Mouse (Mus musculus) embryonic facial prominence, embryonic 11.5 days (tissue): ENCODE measurements at regions not wholly inside any gene's neighbourhood (a gene's known extent, or its start where the extent isn't known, plus 50 kb on each side); places are given as distances from the start of the nearest gene placed in this dataset.

Experiments used
- ATAC-seq: fragments of 200-750 bp; cut with Nextera tagmentation; replicated peaks from 2 replicates; pipeline ENCODE4 v1.8.0; 2017; ENCODE audit warnings: low read depth; ENCODE audit not compliant: insufficient number of reproducible peaks, low FRiP score, low TSS enrichment
- DNase-seq: peaks from one replicate; pipeline ENCODE4 v3.0.0-alpha.2; 2015; ENCODE audit warnings: low spot score
- H3K27ac ChIP-seq: fragments of 300-500 bp; sonication (generic); replicated peaks from 2 replicates; pipeline ENCODE4 v1.5.1; 2014; ENCODE audit warnings: mild to moderate bottlenecking, low read depth, low read length, control low read depth
- H3K27me3 ChIP-seq: fragments of 300-500 bp; sonication (generic); 2 replicates; pipeline ENCODE4 v1.6.1; 2014; ENCODE audit warnings: mild to moderate bottlenecking, low read length, moderate library complexity, mixed read lengths; ENCODE audit not compliant: control insufficient read depth, insufficient read depth
- H3K36me3 ChIP-seq: fragments of 300-500 bp; sonication (generic); replicated peaks from 2 replicates; pipeline ENCODE4 v1.6.1; 2014; ENCODE audit warnings: low read depth, mild to moderate bottlenecking, low read length, moderate library complexity, mixed read lengths; ENCODE audit not compliant: control insufficient read depth, insufficient read depth
- H3K4me1 ChIP-seq: fragments of 300-500 bp; sonication (generic); 2 replicates; pipeline ENCODE4 v1.6.1; 2014; ENCODE audit warnings: low read length, mixed read lengths; ENCODE audit not compliant: control insufficient read depth, insufficient read depth
- H3K4me2 ChIP-seq: fragments of 300-500 bp; sonication (generic); 2 replicates; pipeline ENCODE4 v1.6.1; 2014; ENCODE audit warnings: low read depth, mild to moderate bottlenecking, control low read depth, low read length, moderate library complexity
- H3K4me3 ChIP-seq: fragments of 300-500 bp; sonication (generic); 2 replicates; pipeline ENCODE4 v1.5.1; 2014; ENCODE audit warnings: low read depth, low read length, control low read depth
- H3K9ac ChIP-seq: fragments of 300-500 bp; sonication (generic); replicated peaks from 2 replicates; pipeline ENCODE4 v1.6.1; 2014; ENCODE audit warnings: mild to moderate bottlenecking, control low read depth, low read length
- H3K9me3 ChIP-seq: fragments of 300-500 bp; sonication (generic); replicated peaks from 2 replicates; pipeline ENCODE4 v1.6.1; 2016; ENCODE audit warnings: mild to moderate bottlenecking, low read length, inconsistent platforms, mixed read lengths; ENCODE audit not compliant: control insufficient read depth
- WGBS: fragments of 180-500 bp; shearing (Covaris S2); extraction: QIAGEN DNeasy Blood & Tissue Kit; methylation state at CpG from one replicate; pipeline ENCODE4 v1.1.7; 2014; 5-methylcytosine and 5-hydroxymethylcytosine counted together

- H3K4me1 ChIP-seq: no peaks in the 10 kb centered on the region
- ATAC-seq: no peak
Observed at GRCm38 (mm10) chr3:60698189-60698588, 225.6 kb downstream of the Mbnl1 start.

GRCm38 (mm10) chr3:60707139-60707538 is 234.5 kb downstream of the Mbnl1 start:
- WGBS: 88% methylated on average over 4 of the region's 4 CpGs
- H3K4me1 ChIP-seq: no peaks in the 10 kb centered on the region
- no peak overlapping the region for H3K4me3 ChIP-seq
- H3K9ac ChIP-seq: no peak overlapping the region
- H3K27me3 ChIP-seq: no peaks in the 10 kb centered on the region
- no peak overlapping the region for H3K4me2 ChIP-seq
- H3K36me3 ChIP-seq: no peaks in the 10 kb centered on the region
- no peak overlapping the region for H3K27ac ChIP-seq
- DNase-seq (no peak), ATAC-seq (no peak)
- H3K9me3 ChIP-seq: no peaks in the 10 kb centered on the region

More at GRCm38 (mm10) chr3:60698189-60698588, 225.6 kb downstream of the Mbnl1 start:
- H3K4me3 ChIP-seq: no peak overlapping the region
- no peaks in the 10 kb centered on the region for H3K36me3 ChIP-seq
- DNase-seq: no peak
- H3K27ac ChIP-seq: no peak overlapping the region
- no peaks in the 10 kb centered on the region for H3K9me3 ChIP-seq
- no peak overlapping the region for H3K9ac ChIP-seq
- no peaks in the 10 kb centered on the region for H3K27me3 ChIP-seq
- H3K4me2 ChIP-seq: no peak overlapping the region

GRCm38 (mm10) chr3:60712896-60713295 is 240.3 kb downstream of the Mbnl1 start:
- H3K4me2 ChIP-seq: no peak overlapping the region
- no peaks in the 10 kb centered on the region for H3K4me1 ChIP-seq
- no peak overlapping the region for H3K27ac ChIP-seq
- H3K9ac ChIP-seq: no peak overlapping the region
- no peaks in the 10 kb centered on the region for H3K36me3 ChIP-seq
- ATAC-seq (no peak), DNase-seq (no peak)
- 86% methylated on average over 4 of the region's 4 CpGs for WGBS
- no peak overlapping the region for H3K4me3 ChIP-seq
- no peaks in the 10 kb centered on the region for H3K9me3 ChIP-seq
- H3K27me3 ChIP-seq: no peaks in the 10 kb centered on the region

- no peak overlapping the region for H3K9ac ChIP-seq
- H3K36me3 ChIP-seq: no peaks in the 10 kb centered on the region
- DNase-seq (no peak), ATAC-seq (no peak)
- no peak overlapping the region for H3K4me2 ChIP-seq
- no peaks in the 10 kb centered on the region for H3K27me3 ChIP-seq
- no peak overlapping the region for H3K27ac ChIP-seq
- no peak overlapping the region for H3K4me3 ChIP-seq
- H3K9me3 ChIP-seq: no peaks in the 10 kb centered on the region
- no peaks in the 10 kb centered on the region for H3K4me1 ChIP-seq
Observed at GRCm38 (mm10) chr3:60720322-60720721, 247.7 kb downstream of the Mbnl1 start.

- Histone ChIP-seq H3K4me1 (no peaks in the 10 kb centered on the region), H3K36me3 (no peaks in the 10 kb centered on the region), H3K4me3 (no peak overlapping the region), H3K4me2 (no peak overlapping the region), H3K27ac (no peak overlapping the region), H3K9ac (no peak overlapping the region), H3K27me3 (no peaks in the 10 kb centered on the region), H3K9me3 (no peaks in the 10 kb centered on the region)
- no peak for DNase-seq
- no peak for ATAC-seq
- WGBS: 88% methylated on average over 1 of the region's 1 CpGs
Observed at GRCm38 (mm10) chr3:60731331-60731730, 258.7 kb downstream of the Mbnl1 start.

- Histone ChIP-seq H3K4me3 (no peak overlapping the region), H3K9ac (no peak overlapping the region), H3K4me2 (no peak overlapping the region), H3K27me3 (no peaks in the 10 kb centered on the region), H3K27ac (no peak overlapping the region), H3K9me3 (no peaks in the 10 kb centered on the region), H3K4me1 (no peaks in the 10 kb centered on the region), H3K36me3 (no peaks in the 10 kb centered on the region)
- ATAC-seq: no peak
- no peak for DNase-seq
Observed at GRCm38 (mm10) chr3:60740543-60741294, 261.9 kb upstream of the P2ry1 start.

GRCm38 (mm10) chr3:60741379-60741778 is 261.2 kb upstream of the P2ry1 start:
- ATAC-seq (no peak), DNase-seq (no peak)
- no peaks in the 10 kb centered on the region for H3K27me3 ChIP-seq
- no peak overlapping the region for H3K4me3 ChIP-seq
- H3K36me3 ChIP-seq: no peaks in the 10 kb centered on the region
- no peak overlapping the region for H3K9ac ChIP-seq
- no peak overlapping the region for H3K4me2 ChIP-seq
- H3K9me3 ChIP-seq: no peaks in the 10 kb centered on the region
- H3K4me1 ChIP-seq: no peaks in the 10 kb centered on the region
- H3K27ac ChIP-seq: no peak overlapping the region
- WGBS: 96% methylated on average over 5 of the region's 5 CpGs

GRCm38 (mm10) chr3:60742232-60742631 is 260.4 kb upstream of the P2ry1 start:
- Histone ChIP-seq H3K4me3 (no peak overlapping the region), H3K9me3 (no peaks in the 10 kb centered on the region), H3K36me3 (no peaks in the 10 kb centered on the region), H3K4me2 (no peak overlapping the region), H3K27me3 (no peaks in the 10 kb centered on the region), H3K27ac (no peak overlapping the region), H3K4me1 (no peaks in the 10 kb centered on the region), H3K9ac (no peak overlapping the region)
- DNase-seq (no peak), ATAC-seq (no peak)
- 86% methylated on average over 2 of the region's 2 CpGs for WGBS
